Mouse (Mus musculus) hindlimb bud, embryonic 11.5 days (tissue): ENCODE results near the gene Ranbp3.
"Not testable (repeated sequence)": the region's sequence is repeated elsewhere in the genome, so short reads cannot be mapped to it uniquely, and the experiment has no call there.

ENCODE experiments used
- DNase-seq: peaks from one replicate; pipeline ENCODE4 v3.0.0-alpha.2; 2012; ENCODE audit warnings: low read depth, low spot score; ENCODE audit errors: extremely low spot score

Gene Ranbp3

GRCm38 (mm10) chr17:56672941-56673646 is at the start of gene Ranbp3:
Gene Ranbp3, plus strand, starts transcription at chr17:56673294.
- peak; percentile 88 for DNase-seq

GRCm38 (mm10) chr17:56625495-56625894 is 47.6 kb upstream of the Ranbp3 start:
- DNase-seq: no peak

- DNase-seq: no peak
Observed at GRCm38 (mm10) chr17:56626260-56626659, 46.8 kb upstream of the Ranbp3 start.

- DNase-seq: peak; percentile 98
Observed at GRCm38 (mm10) chr17:56626754-56627470, 46.2 kb upstream of the Ranbp3 start, which contains the start of gene Lonp1. Gene Lonp1, minus strand, starts transcription at chr17:56626887.

- no peak for DNase-seq
Observed at GRCm38 (mm10) chr17:56627530-56628277, 45.4 kb upstream of the Ranbp3 start, which contains the start of gene Catsperd. Gene Catsperd, plus strand, starts transcription at chr17:56628143.

- not testable (repeated sequence) for DNase-seq
Observed at GRCm38 (mm10) chr17:56629800-56630781, 43.0 kb upstream of the Ranbp3 start.

- DNase-seq: no peak
Observed at GRCm38 (mm10) chr17:56631807-56632206, 41.3 kb upstream of the Ranbp3 start.

GRCm38 (mm10) chr17:56634023-56634422 is 39.1 kb upstream of the Ranbp3 start:
- DNase-seq: no peak

GRCm38 (mm10) chr17:56643237-56643636 is 29.9 kb upstream of the Ranbp3 start:
- DNase-seq: no peak

GRCm38 (mm10) chr17:56647546-56647945 is 25.5 kb upstream of the Ranbp3 start:
- DNase-seq: no peak

- no peak for DNase-seq
Observed at GRCm38 (mm10) chr17:56651801-56652200, 21.3 kb upstream of the Ranbp3 start.

GRCm38 (mm10) chr17:56654771-56655170 is 18.3 kb upstream of the Ranbp3 start:
- no peak for DNase-seq

- no peak for DNase-seq
Observed at GRCm38 (mm10) chr17:56655311-56655710, 17.8 kb upstream of the Ranbp3 start.

- no peak for DNase-seq
Observed at GRCm38 (mm10) chr17:56656171-56656570, 16.9 kb upstream of the Ranbp3 start.

- no peak for DNase-seq
Observed at GRCm38 (mm10) chr17:56663659-56664058, 9.4 kb upstream of the Ranbp3 start.

- no peak for DNase-seq
Observed at GRCm38 (mm10) chr17:56664333-56664732, 8.8 kb upstream of the Ranbp3 start.

- no peak for DNase-seq
Observed at GRCm38 (mm10) chr17:56666384-56666783, 6.7 kb upstream of the Ranbp3 start.

- no peak for DNase-seq
Observed at GRCm38 (mm10) chr17:56667591-56667990, 5.5 kb upstream of the Ranbp3 start.

GRCm38 (mm10) chr17:56668384-56669144 is 4.5 kb upstream of the Ranbp3 start:
- peak; percentile 60 for DNase-seq

- DNase-seq: no peak
Observed at GRCm38 (mm10) chr17:56669766-56670165, 3.3 kb upstream of the Ranbp3 start.
